Mouse (Mus musculus) lung, embryonic 16.5 days (tissue): Measurements from ENCODE around the gene Rcan3. TPM values are rescaled to one million over a fixed set of nuclear protein-coding genes. Genes with fewer than 3 reads are reported as not detected.
A peak's percentile ranks its signal among the peaks of the same experiment; 100 is the strongest.

Source experiments
- ATAC-seq: fragments of 200-750 bp; cut with Nextera tagmentation; 2 replicates; pipeline ENCODE4 v1.8.0; 2017; ENCODE audit warnings: low read depth, mild to moderate bottlenecking, moderate library complexity
- H3K27ac ChIP-seq: fragments of 300-500 bp; sonication (generic); 2 replicates; pipeline ENCODE4 v1.5.1; 2014; ENCODE audit warnings: mild to moderate bottlenecking, control low read depth, low read length
- H3K27me3 ChIP-seq: fragments of 300-500 bp; sonication (generic); 2 replicates; pipeline ENCODE4 v1.6.1; 2014; ENCODE audit warnings: low read depth, low read length, mixed read lengths; ENCODE audit not compliant: control insufficient read depth, insufficient read depth
- H3K36me3 ChIP-seq: fragments of 300-500 bp; sonication (generic); 2 replicates; pipeline ENCODE4 v1.6.1; 2014; ENCODE audit warnings: low read length; ENCODE audit not compliant: control insufficient read depth, insufficient read depth
- H3K4me1 ChIP-seq: fragments of 300-500 bp; sonication (generic); replicated peaks from 2 replicates; pipeline ENCODE4 v1.6.1; 2014; ENCODE audit warnings: low read length, mixed read lengths; ENCODE audit not compliant: control insufficient read depth, insufficient read depth
- H3K4me2 ChIP-seq: fragments of 300-500 bp; sonication (generic); 2 replicates; pipeline ENCODE4 v1.6.1; 2014; ENCODE audit warnings: low read depth, low read length, control low read depth
- H3K4me3 ChIP-seq: fragments of 300-500 bp; sonication (generic); 2 replicates; pipeline ENCODE4 v1.5.1; 2014; ENCODE audit warnings: mild to moderate bottlenecking, low read length, control low read depth
- H3K9ac ChIP-seq: fragments of 300-500 bp; sonication (generic); 2 replicates; pipeline ENCODE4 v1.6.1; 2014; ENCODE audit warnings: low read length, control low read depth
- H3K9me3 ChIP-seq: fragments of 300-500 bp; sonication (generic); 2 replicates; pipeline ENCODE4 v1.6.1; 2016; ENCODE audit warnings: low read length; ENCODE audit not compliant: control insufficient read depth
- WGBS: fragments of 180-500 bp; shearing (Covaris S2); extraction: QIAGEN DNeasy Blood & Tissue Kit; methylation state at CpG from one replicate; pipeline ENCODE4 v1.1.7; 2014; 5-methylcytosine and 5-hydroxymethylcytosine counted together
- microRNA counts: library from miRNA; unstranded; fragments of <30 nt; microRNA quantifications from one replicate; lab custom pipeline; 2016
- microRNA-seq: library from miRNA; unstranded; fragments of <30 nt; microRNA quantifications from one replicate; pipeline ENCODE4, GENCODE M21; 2016
- polyA plus RNA-seq: library from polyadenylated mRNA; unstranded; fragments of >200 nt; fragmentation: Nextera tagmentation; extraction: Ambion mirVana; gene quantifications from 2 replicates; pipeline ENCODE4 v1.2.1, GENCODE M21; 2015

Rcan3 gene
- polyA plus RNA-seq, 1 experiment from 2014 or later: 11.8 TPM

DNA sequence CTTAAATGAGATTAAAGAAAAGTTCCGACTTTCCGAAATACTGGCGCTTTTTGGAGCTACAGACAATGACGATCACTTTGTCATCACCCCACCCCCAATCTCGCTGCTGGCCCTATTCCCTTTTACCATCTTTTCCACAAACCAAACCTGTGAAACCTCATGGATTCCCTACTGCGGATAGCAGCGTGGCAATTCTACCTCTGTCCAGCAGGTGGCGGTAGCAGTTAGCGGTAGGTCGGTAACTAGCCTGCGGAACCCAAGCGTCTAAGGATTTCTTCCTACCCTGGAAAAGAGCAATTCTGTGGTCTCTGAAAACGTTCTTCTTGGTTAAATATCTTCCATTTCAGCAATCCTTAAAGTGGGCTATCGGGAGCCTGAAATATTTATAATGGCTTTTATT is 51.3 kb downstream of the Rcan3 start:
- Histone ChIP-seq H3K9me3 (no peaks in the 10 kb centered on the region), H3K27ac (no peak overlapping the region), H3K4me1 (peaks cover 12% of the 10 kb centered on the region), H3K36me3 (no peaks in the 10 kb centered on the region), H3K27me3 (no peaks in the 10 kb centered on the region), H3K4me3 (no peak overlapping the region), H3K9ac (no peak overlapping the region), H3K4me2 (no peak overlapping the region)
- 2% methylated on average over 14 of the region's 14 CpGs for WGBS
- no peak for ATAC-seq

DNA sequence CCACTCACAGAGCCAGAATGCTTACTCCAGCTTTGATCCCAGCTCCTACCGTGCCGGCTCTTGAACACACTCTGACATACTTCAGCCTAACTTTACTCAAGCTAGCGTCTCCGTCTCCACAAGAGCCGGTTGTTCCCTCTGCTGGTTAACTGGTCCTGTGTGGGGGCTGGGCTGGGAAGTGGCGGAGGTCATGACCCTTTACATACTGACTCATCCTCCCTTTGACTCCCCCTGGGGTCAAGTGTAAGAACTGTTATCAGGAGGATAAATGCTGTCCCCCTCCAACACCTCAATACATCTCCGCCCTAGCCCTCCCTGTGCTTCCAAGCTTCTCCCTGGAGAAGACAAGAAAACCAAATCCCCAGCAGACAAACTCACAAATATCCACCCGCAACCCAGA is 52.3 kb downstream of the Rcan3 start:
- no peaks in the 10 kb centered on the region for H3K27me3 ChIP-seq
- H3K36me3 ChIP-seq: no peaks in the 10 kb centered on the region
- H3K4me2 ChIP-seq: no peak overlapping the region
- ATAC-seq: no peak
- 40% methylated on average over 8 of the region's 8 CpGs for WGBS
- no peak overlapping the region for H3K4me3 ChIP-seq
- H3K9me3 ChIP-seq: no peaks in the 10 kb centered on the region
- no peak overlapping the region for H3K27ac ChIP-seq
- H3K9ac ChIP-seq: no peak overlapping the region
- H3K4me1 ChIP-seq: peaks cover 12% of the 10 kb centered on the region

DNA sequence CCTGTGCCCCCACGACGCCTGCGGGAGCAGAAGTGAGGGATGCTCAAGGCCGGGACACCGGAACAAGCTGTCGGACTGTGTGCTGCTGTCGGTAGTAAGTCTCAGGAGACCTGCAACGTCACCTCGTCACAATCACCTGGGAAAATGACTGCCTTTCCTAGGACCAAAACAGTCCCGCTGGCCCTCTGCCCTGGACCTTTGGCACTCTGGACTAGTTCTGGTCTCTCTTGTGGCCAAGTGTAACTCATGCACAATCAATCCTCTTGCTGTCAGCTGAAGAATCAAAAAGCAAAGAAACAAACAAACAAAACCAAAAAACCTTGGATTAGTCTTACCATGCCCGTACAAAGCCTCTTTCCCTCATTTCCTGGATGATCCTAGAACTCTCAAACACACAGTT is 56.4 kb downstream of the Rcan3 start:
- WGBS: 58% methylated on average over 11 of the region's 11 CpGs
- no peak for ATAC-seq

DNA sequence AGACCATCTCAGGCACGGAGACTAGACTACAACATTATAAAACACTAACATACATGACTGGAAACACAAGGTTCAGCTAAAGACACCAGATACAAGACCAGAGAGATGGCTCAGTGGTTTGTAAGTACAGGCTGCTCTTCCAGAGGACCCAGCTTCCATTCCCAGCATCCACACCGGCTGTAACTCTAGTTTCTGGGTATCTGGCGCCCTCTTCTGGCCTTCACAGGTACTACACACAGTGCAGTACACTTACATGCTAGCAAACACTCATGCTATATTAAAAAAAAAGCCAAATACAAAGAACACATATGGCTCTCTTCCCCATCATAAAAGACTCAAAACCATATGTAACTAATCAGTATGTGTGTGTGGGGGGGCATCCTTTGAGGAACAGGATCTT is 58.2 kb downstream of the Rcan3 start:
- Histone ChIP-seq H3K4me3 (no peak overlapping the region), H3K4me1 (no peaks in the 10 kb centered on the region), H3K9ac (no peak overlapping the region), H3K27me3 (no peaks in the 10 kb centered on the region), H3K27ac (no peak overlapping the region), H3K9me3 (0 out of 2 replicates have a peak, but pooled peaks cover 3% of the 10 kb centered on the region), H3K36me3 (0 out of 2 replicates have a peak, but pooled peaks cover 2% of the 10 kb centered on the region), H3K4me2 (no peak overlapping the region)
- ATAC-seq: no peak
- 51% methylated on average over 3 of the region's 3 CpGs for WGBS

More for the DNA sequence above, 56.4 kb downstream of the Rcan3 start:
- H3K4me3 ChIP-seq: no peak overlapping the region
- 0 out of 2 replicates have a peak, but pooled peaks cover 2% of the 10 kb centered on the region for H3K36me3 ChIP-seq
- no peak overlapping the region for H3K27ac ChIP-seq
- no peaks in the 10 kb centered on the region for H3K4me1 ChIP-seq
- H3K9ac ChIP-seq: no peak overlapping the region
- no peaks in the 10 kb centered on the region for H3K27me3 ChIP-seq
- H3K9me3 ChIP-seq: 0 out of 2 replicates have a peak, but pooled peaks cover 3% of the 10 kb centered on the region
- no peak overlapping the region for H3K4me2 ChIP-seq

DNA sequence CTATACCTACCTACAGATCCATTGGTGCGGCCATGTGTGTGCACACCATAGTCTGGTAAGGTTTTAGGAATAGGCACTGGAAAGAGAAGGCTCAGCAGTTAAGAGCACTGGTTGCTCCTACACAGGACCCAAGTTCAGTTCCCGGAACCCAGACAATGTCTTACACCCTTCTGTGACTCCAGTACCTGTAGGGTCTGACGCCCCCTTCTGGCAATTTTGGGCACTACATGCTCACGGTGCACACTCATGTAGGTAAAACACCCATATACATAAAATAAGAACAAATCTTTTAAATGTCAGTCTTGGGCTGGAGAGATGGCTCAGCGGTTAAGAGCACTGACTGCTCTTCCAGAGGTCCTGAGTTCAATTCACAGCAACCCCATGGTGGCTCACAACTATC is 60.4 kb downstream of the Rcan3 start:
- WGBS: 76% methylated on average over 5 of the region's 5 CpGs

DNA sequence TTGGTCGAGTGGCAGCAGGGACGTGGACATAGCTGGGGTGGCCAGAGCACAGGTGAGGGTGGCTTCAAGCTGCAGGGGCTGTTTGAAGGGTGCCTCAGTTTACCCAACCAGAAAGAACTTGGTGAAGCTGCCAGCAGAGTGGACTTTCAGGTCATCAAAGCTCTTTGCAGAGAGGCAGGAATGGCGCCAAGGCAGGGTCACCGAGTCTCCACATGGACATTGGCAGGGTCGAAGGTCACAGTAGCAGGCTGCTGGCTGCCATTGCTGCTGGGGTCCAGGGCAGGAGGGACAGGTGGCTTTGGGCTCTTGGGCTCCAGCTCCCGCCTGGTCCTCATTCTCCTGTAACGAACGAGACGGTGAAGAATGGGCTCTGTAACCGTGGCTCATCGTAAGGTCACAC is 63.3 kb downstream of the Rcan3 start:
- Histone ChIP-seq H3K9me3 (0 out of 2 replicates have a peak, but pooled peaks cover under 1% of the 10 kb centered on the region), H3K9ac (no peak overlapping the region), H3K4me1 (no peaks in the 10 kb centered on the region), H3K36me3 (0 out of 2 replicates have a peak, but pooled peaks cover under 1% of the 10 kb centered on the region), H3K4me2 (no peak overlapping the region), H3K27ac (no peak overlapping the region), H3K4me3 (no peak overlapping the region), H3K27me3 (no peaks in the 10 kb centered on the region)
- 74% methylated on average over 11 of the region's 11 CpGs for WGBS
- no peak for ATAC-seq

More for the DNA sequence above, 60.4 kb downstream of the Rcan3 start:
- Histone ChIP-seq H3K9ac (no peak overlapping the region), H3K36me3 (0 out of 2 replicates have a peak, but pooled peaks cover 2% of the 10 kb centered on the region), H3K4me1 (no peaks in the 10 kb centered on the region), H3K4me2 (no peak overlapping the region), H3K27me3 (no peaks in the 10 kb centered on the region), H3K4me3 (no peak overlapping the region), H3K9me3 (0 out of 2 replicates have a peak, but pooled peaks cover 3% of the 10 kb centered on the region), H3K27ac (no peak overlapping the region)
- no peak for ATAC-seq

DNA sequence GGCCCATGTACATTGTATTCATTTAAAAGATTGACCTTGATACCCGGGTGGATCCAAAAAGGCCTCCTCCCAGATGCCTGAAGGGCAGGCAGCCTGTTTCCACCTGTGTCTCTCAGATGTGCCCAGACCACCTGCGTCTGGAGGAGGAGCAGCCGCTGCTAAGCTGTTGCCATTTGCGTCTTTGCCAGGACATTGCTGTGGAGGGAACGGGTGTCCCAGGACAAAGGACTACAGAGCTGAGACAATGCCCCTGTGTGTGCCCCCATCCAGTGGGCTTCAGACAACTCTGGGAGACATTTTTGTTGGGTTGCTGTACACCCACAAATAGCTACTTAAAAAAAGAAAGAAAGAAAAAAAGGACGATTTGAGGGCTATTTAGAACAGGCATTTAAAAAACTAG is 70.8 kb downstream of the Rcan3 start:
- ATAC-seq: no peak
- H3K36me3 ChIP-seq: no peaks in the 10 kb centered on the region
- no peaks in the 10 kb centered on the region for H3K27me3 ChIP-seq
- H3K9ac ChIP-seq: no peak overlapping the region
- no peaks in the 10 kb centered on the region for H3K4me1 ChIP-seq
- no peaks in the 10 kb centered on the region for H3K9me3 ChIP-seq
- 36% methylated on average over 6 of the region's 6 CpGs for WGBS
- H3K4me3 ChIP-seq: no peak overlapping the region
- no peak overlapping the region for H3K27ac ChIP-seq
- H3K4me2 ChIP-seq: no peak overlapping the region

MicroRNAs within 50 kb of the gene (microRNA counts, 519-probe panel; counts per million panel counts)
- microRNA mmu-miR-700 (lab: Ali Mortazavi, UCI): 368 counts per million, percentile 2 among the panel's probes with 10 or more counts

Small RNA genes within 50 kb of the gene (microRNA-seq; reads per million reads assigned to microRNA genes)
- gene Mir700: 217 reads per million, percentile 59 among the genes with 10 or more reads in this experiment

Other genes starting within 250 kb of the Rcan3 start
- gene Clic4, start 161.0 kb downstream of the Rcan3 start, polyA plus RNA-seq: 170 and 179 TPM in 2 replicates
- 193 and 220 TPM in 2 replicates for gene Srrm1, start 80.5 kb downstream of the Rcan3 start, polyA plus RNA-seq
- 7.4 and 8.5 TPM in 2 replicates for gene Ncmap, start 35.6 kb downstream of the Rcan3 start, polyA plus RNA-seq
- gene Stpg1, start 60.9 kb upstream of the Rcan3 start, polyA plus RNA-seq: 0.77 and 1.4 TPM in 2 replicates
- gene Nipal3, start 61.2 kb upstream of the Rcan3 start, polyA plus RNA-seq: 4.8 and 6.0 TPM in 2 replicates
- gene Grhl3, start 139.8 kb upstream of the Rcan3 start, polyA plus RNA-seq: 3.8 and 4.7 TPM in 2 replicates